Mouse (Mus musculus) mesoderm, embryonic 11.5 days (tissue): ENCODE measurements around the gene Cdadc1.
"Not testable (repeated sequence)": the region's sequence is repeated elsewhere in the genome, so short reads cannot be mapped to it uniquely, and the experiment has no call there.

Source experiments
- DNase-seq: peaks from one replicate; pipeline ENCODE4 v3.0.0-alpha.2; 2012; ENCODE audit warnings: low read depth, low spot score

The Cdadc1 gene

GRCm38 (mm10) chr14:59597398-59598259, at the start of gene Cdadc1:
Cdadc1 (minus strand) TSS chr14:59597959.
- peak; percentile 94 for DNase-seq

GRCm38 (mm10) chr14:59646826-59647697, 49.3 kb upstream of the Cdadc1 start:
- no peak for DNase-seq

GRCm38 (mm10) chr14:59644896-59645295, 47.1 kb upstream of the Cdadc1 start:
- no peak for DNase-seq

- DNase-seq, result no peak
Measured at GRCm38 (mm10) chr14:59644166-59644565, 46.4 kb upstream of the Cdadc1 start.

GRCm38 (mm10) chr14:59643582-59643981, 45.8 kb upstream of the Cdadc1 start:
- no peak for DNase-seq

GRCm38 (mm10) chr14:59641856-59642255, 44.1 kb upstream of the Cdadc1 start:
- DNase-seq, result peak; percentile 65

- peak; percentile 30 for DNase-seq
Measured at GRCm38 (mm10) chr14:59638906-59639703, 41.3 kb upstream of the Cdadc1 start.

GRCm38 (mm10) chr14:59633988-59634387, 36.2 kb upstream of the Cdadc1 start:
- DNase-seq, result no peak

- DNase-seq, result no peak
Measured at GRCm38 (mm10) chr14:59633295-59633898, 35.6 kb upstream of the Cdadc1 start.

- DNase-seq, result no peak
Measured at GRCm38 (mm10) chr14:59632067-59632466, 34.3 kb upstream of the Cdadc1 start.

- DNase-seq, result no peak
Measured at GRCm38 (mm10) chr14:59630096-59630495, 32.3 kb upstream of the Cdadc1 start.

GRCm38 (mm10) chr14:59629308-59629707, 31.5 kb upstream of the Cdadc1 start:
- DNase-seq, result no peak

GRCm38 (mm10) chr14:59627823-59628222, 30.1 kb upstream of the Cdadc1 start:
- peak; percentile 58 for DNase-seq

GRCm38 (mm10) chr14:59627142-59627680, 29.5 kb upstream of the Cdadc1 start:
- no peak for DNase-seq

- no peak for DNase-seq
Measured at GRCm38 (mm10) chr14:59626711-59627110, 29.0 kb upstream of the Cdadc1 start.

- DNase-seq, result peak; percentile 73
Measured at GRCm38 (mm10) chr14:59625806-59626364, 28.1 kb upstream of the Cdadc1 start.

GRCm38 (mm10) chr14:59625158-59625805, 27.5 kb upstream of the Cdadc1 start, which contains the start of gene Shisa2:
Shisa2 (plus strand) TSS chr14:59625308.
- DNase-seq, result peak; percentile 91

GRCm38 (mm10) chr14:59624326-59624885, 26.6 kb upstream of the Cdadc1 start:
- DNase-seq, result no peak

- DNase-seq, result no peak
Measured at GRCm38 (mm10) chr14:59616802-59617201, 19.0 kb upstream of the Cdadc1 start.

- not testable (repeated sequence) for DNase-seq
Measured at GRCm38 (mm10) chr14:59614149-59614548, 16.4 kb upstream of the Cdadc1 start.
